Mouse (Mus musculus) thymus, adult 2 months (tissue): ENCODE measurements around the gene Vmn1r39.
"Not testable (repeated sequence)": the region's sequence is repeated elsewhere in the genome, so short reads cannot be mapped to it uniquely, and the experiment has no call there.

Experiments used
- CTCF ChIP-seq: fragments of 200-500 bp; IDR thresholded peaks from 2 replicates; pipeline ENCODE4 v1.5.1; 2012; ENCODE audit warnings: mild to moderate bottlenecking, control low read depth, low read length, moderate library complexity, borderline replicate concordance; ENCODE audit not compliant: control insufficient read depth, poor library complexity, insufficient read depth; ENCODE audit errors: extremely low read depth
- POLR2A ChIP-seq: fragments of 200-500 bp; IDR thresholded peaks from 2 replicates; pipeline ENCODE4 v1.6.1; 2012; ENCODE audit warnings: mild to moderate bottlenecking, low read length, control low read depth, moderate library complexity; ENCODE audit not compliant: control insufficient read depth, poor library complexity, insufficient read depth; ENCODE audit errors: extremely low read depth

GRCm38 (mm10) chr6:66840631-66841030 lies 30.2 kb upstream of the Vmn1r39 start:
- not testable (repeated sequence) for TF ChIP-seq CTCF, POLR2A
